Mouse (Mus musculus) CH12.LX (cell line): Measurements from ENCODE around the gene Gp5. TPM values are rescaled to one million over a fixed set of nuclear protein-coding genes. Genes with fewer than 3 reads are reported as not detected.

ENCODE experiments used
- DNase-seq: peaks from one replicate; pipeline ENCODE4 v3.0.0-alpha.2; 2013; ENCODE audit errors: extremely low read depth
- H3K27ac ChIP-seq: 2 replicates; pipeline ENCODE4 v1.5.1; 2012; ENCODE audit warnings: low read depth, mild to moderate bottlenecking, control low read depth, moderate library complexity; ENCODE audit not compliant: insufficient read depth
- H3K27me3 ChIP-seq: replicated peaks from 2 replicates; pipeline ENCODE3; 2012; ENCODE audit warnings: inconsistent platforms
- H3K36me3 ChIP-seq, 2 experiments: replicated peaks in 1 of 2; 2 replicates each; pipeline versions ENCODE3 to v1.6.1; 2012; ENCODE audit warnings: inconsistent platforms in 1 of 2, low read length in 1 of 2, mild to moderate bottlenecking in 1 of 2, mixed read lengths in 1 of 2, moderate library complexity in 1 of 2; ENCODE audit not compliant: control insufficient read depth in 1 of 2, insufficient read depth in 1 of 2
- H3K4me1 ChIP-seq, 2 experiments: 2 replicates each; pipeline ENCODE4 v1.6.1; 2012; ENCODE audit warnings: inconsistent platforms in 1 of 2, moderate library complexity in 1 of 2; ENCODE audit not compliant: insufficient read depth in 2 of 2, control insufficient read depth in 1 of 2
- H3K4me2 ChIP-seq: 2 replicates; pipeline ENCODE4 v1.6.1; 2012; ENCODE audit warnings: low read depth, mild to moderate bottlenecking, control low read depth; ENCODE audit not compliant: poor library complexity, insufficient read depth, severe bottlenecking
- H3K4me3 ChIP-seq, 3 experiments: fragments of 150-350 bp in 1 of 3; sonication (generic) in 1 of 3; replicated peaks in 1 of 3; 2 replicates each; pipeline versions ENCODE3 to v1.5.1; 2011 to 2012; ENCODE audit warnings: low read depth in 2 of 3, low read length in 2 of 3, mild to moderate bottlenecking in 2 of 3, moderate library complexity in 2 of 3, control low read depth in 1 of 3, improper control_type of control experiment in 1 of 3, inconsistent platforms in 1 of 3, mixed read lengths in 1 of 3; ENCODE audit not compliant: poor library complexity in 1 of 3
- H3K79me2 ChIP-seq: replicated peaks from 2 replicates; pipeline ENCODE4 v1.6.1; 2012; ENCODE audit warnings: mild to moderate bottlenecking, moderate library complexity; ENCODE audit not compliant: control insufficient read depth, poor library complexity, insufficient read depth, severe bottlenecking; ENCODE audit errors: extremely low read depth
- H3K9ac ChIP-seq: 2 replicates; pipeline ENCODE4 v1.6.1; 2012; ENCODE audit warnings: low read depth, mild to moderate bottlenecking, control low read depth, moderate library complexity; ENCODE audit not compliant: insufficient read depth
- H3K9me3 ChIP-seq: replicated peaks from 2 replicates; pipeline ENCODE3; 2012; ENCODE audit warnings: low read length, inconsistent platforms, mixed read lengths
- BHLHE40 ChIP-seq: IDR thresholded peaks from 2 replicates; pipeline ENCODE4 v1.6.1; 2011; ENCODE audit warnings: mild to moderate bottlenecking, low read depth, low read length, improper control_type of control experiment
- CHD2 ChIP-seq: IDR thresholded peaks from 2 replicates; pipeline ENCODE4 v1.6.1; 2011; ENCODE audit warnings: low read length, improper control_type of control experiment
- NELFE ChIP-seq: IDR thresholded peaks from 2 replicates; pipeline ENCODE4 v1.6.1; 2011; ENCODE audit warnings: low read depth, low read length, improper control_type of control experiment
- POLR2A ChIP-seq: IDR thresholded peaks from 2 replicates; pipeline ENCODE4 v1.6.1; 2011; ENCODE audit warnings: low read depth, mild to moderate bottlenecking, improper control_type of control experiment, low read length
- RCOR1 ChIP-seq: conservative IDR thresholded peaks from 2 replicates; pipeline ENCODE4 v1.6.1; 2012; ENCODE audit warnings: low read depth, mild to moderate bottlenecking, inconsistent platforms, low read length, improper control_type of control experiment
- SMC3 ChIP-seq: IDR thresholded peaks from 2 replicates; pipeline ENCODE4 v1.6.1; 2011; ENCODE audit warnings: low read depth, low read length, improper control_type of control experiment
- TCF12 ChIP-seq: IDR thresholded peaks from 2 replicates; pipeline ENCODE4 v1.6.1; 2014; ENCODE audit warnings: low read depth, mild to moderate bottlenecking, inconsistent platforms, low read length, improper control_type of control experiment
- UBTF ChIP-seq: IDR thresholded peaks from 2 replicates; pipeline ENCODE4 v1.6.1; 2012; ENCODE audit warnings: low read depth, mild to moderate bottlenecking, inconsistent platforms, low read length, improper control_type of control experiment, moderate library complexity
- USF1 ChIP-seq: IDR thresholded peaks from 2 replicates; pipeline ENCODE4 v1.6.1; 2014; ENCODE audit warnings: low read depth, mild to moderate bottlenecking, inconsistent platforms, low read length, improper control_type of control experiment
- dilution Hi-C: fragments of 300-500 bp; cut with MboI; formaldehyde crosslinking; loops from 2 replicates; pipeline ENCODE4 v1.14.3; 2020; ENCODE audit warnings: low sequenced_read_pairs; ENCODE audit not compliant: extremely low pct_unique_long_range_greater_than_20kb, extremely low pct_ligation_motif_present
- in situ Hi-C: fragments of 300-500 bp; cut with MboI; formaldehyde crosslinking; loops from 3 replicates; pipeline ENCODE4 v1.14.3; 2019; ENCODE audit warnings: low sequenced_read_pairs, low pct_ligation_motif_present, low pct_unique_long_range_greater_than_20kb, mixed read lengths
- polyA plus RNA-seq: library from polyadenylated mRNA; unstranded; fragments of >175 nt; gene quantifications from 2 replicates; pipeline ENCODE4 v1.2.1, GENCODE M21; 2012; ENCODE audit warnings: low read depth; ENCODE audit not compliant: insufficient read length
- total RNA-seq, 2 experiments: library from RNA; depleted of rRNA; stranded (reverse); fragments of 300-350 nt in 1 of 2; fragments of >200 nt in 1 of 2; gene quantifications; 2 replicates each; pipeline ENCODE4 v1.2.3; 2012 to 2014

The Gp5 gene
- total and polyA plus RNA-seq, 3 experiments, result 0.25 TPM; not detected in 2

GRCm38 (mm10) chr16:30308616-30309394 is 1.8 kb downstream of the Gp5 start:
- peaks cover 7% of the 10 kb centered on the region for H3K9me3 ChIP-seq
- peaks cover 4 to 34% of the 10 kb centered on the region in 2 experiments for H3K36me3 ChIP-seq
- DNase-seq, result no peak
- no peak for TF ChIP-seq BHLHE40
- TF ChIP-seq TCF12, result 0 out of 2 replicates have a peak, but pooled peaks have one; percentile 17
- TF ChIP-seq, all 38 proteins: peak for 1
- Histone ChIP-seq H3K9ac (no peak overlapping the region), H3K79me2 (no peaks in the 10 kb centered on the region), H3K27me3 (no peaks in the 10 kb centered on the region), H3K4me2 (no peak overlapping the region), H3K27ac (no peak overlapping the region), H3K4me1 (peaks cover 4 to 16% of the 10 kb centered on the region in 2 experiments; a peak in 3 of 4 replicates), H3K4me3 (no peak overlapping the region)
- in situ Hi-C loops (no loop called here), dilution Hi-C loops (no loop called here)

GRCm38 (mm10) chr16:30307961-30308615 is 2.5 kb downstream of the Gp5 start:
- peaks cover 4 to 31% of the 10 kb centered on the region in 2 experiments for H3K36me3 ChIP-seq
- dilution Hi-C loops, result no loop called here
- no peak overlapping the region for H3K9ac ChIP-seq
- peaks cover 7% of the 10 kb centered on the region for H3K9me3 ChIP-seq
- H3K79me2 ChIP-seq, result no peaks in the 10 kb centered on the region
- in situ Hi-C loops, result no loop called here
- no peaks in the 10 kb centered on the region for H3K27me3 ChIP-seq
- H3K4me1 ChIP-seq, result peaks cover 4 to 20% of the 10 kb centered on the region in 2 experiments; a peak in 3 of 4 replicates
- H3K4me2 ChIP-seq, result no peak overlapping the region
- no peak for DNase-seq
- TF ChIP-seq SMC3, result no peak
- no peak for TF ChIP-seq POLR2A
- TF ChIP-seq RCOR1, result no peak
- no peak for TF ChIP-seq UBTF
- TF ChIP-seq CHD2, result no peak
- no peak overlapping the region for H3K4me3 ChIP-seq
- no peak overlapping the region for H3K27ac ChIP-seq

GRCm38 (mm10) chr16:30307306-30307705 is 3.3 kb downstream of the Gp5 start:
- no peak for DNase-seq
- H3K4me2 ChIP-seq, result no peak overlapping the region
- peaks cover 7% of the 10 kb centered on the region for H3K9me3 ChIP-seq
- in situ Hi-C loops (no loop called here), dilution Hi-C loops (no loop called here)
- H3K4me3 ChIP-seq, result no peak overlapping the region
- H3K79me2 ChIP-seq, result no peaks in the 10 kb centered on the region
- TF ChIP-seq NELFE (no peak), USF1 (no peak)
- H3K36me3 ChIP-seq, result peaks cover 2 to 27% of the 10 kb centered on the region in 2 experiments
- no peak overlapping the region for H3K9ac ChIP-seq
- no peak overlapping the region for H3K27ac ChIP-seq
- H3K4me1 ChIP-seq, result peaks cover 4 to 20% of the 10 kb centered on the region in 2 experiments
- H3K27me3 ChIP-seq, result no peaks in the 10 kb centered on the region
